Mouse (Mus musculus) forebrain, embryonic 16.5 days (tissue): Measurements from ENCODE around the gene Secisbp2. TPM values are rescaled to one million over a fixed set of nuclear protein-coding genes. Genes with fewer than 3 reads are reported as not detected.
"Not testable (repeated sequence)": the region's sequence is repeated elsewhere in the genome, so short reads cannot be mapped to it uniquely, and the experiment has no call there.

Experiments used
- ATAC-seq: fragments of 200-750 bp; cut with Nextera tagmentation; 2 replicates; pipeline ENCODE4 v1.8.0; 2017; ENCODE audit warnings: mild to moderate bottlenecking, moderate library complexity
- H3K27ac ChIP-seq: fragments of 300-500 bp; sonication (generic); 2 replicates; pipeline ENCODE4 v1.5.1; 2014; ENCODE audit warnings: low read length, control low read depth
- H3K27me3 ChIP-seq: fragments of 300-500 bp; sonication (generic); replicated peaks from 2 replicates; pipeline ENCODE4 v1.6.1; 2014; ENCODE audit warnings: low read length; ENCODE audit not compliant: control insufficient read depth, insufficient read depth
- H3K36me3 ChIP-seq: fragments of 300-500 bp; sonication (generic); 2 replicates; pipeline ENCODE4 v1.6.1; 2014; ENCODE audit not compliant: control insufficient read depth, insufficient read depth
- H3K4me1 ChIP-seq: fragments of 300-500 bp; sonication (generic); replicated peaks from 2 replicates; pipeline ENCODE4 v1.6.1; 2014; ENCODE audit warnings: low read length; ENCODE audit not compliant: control insufficient read depth, insufficient read depth
- H3K4me2 ChIP-seq: fragments of 300-500 bp; sonication (generic); 2 replicates; pipeline ENCODE4 v1.6.1; 2014; ENCODE audit warnings: mild to moderate bottlenecking, low read length, control low read depth
- H3K4me3 ChIP-seq: fragments of 300-500 bp; sonication (generic); replicated peaks from 2 replicates; pipeline ENCODE4 v1.5.1; 2014; ENCODE audit warnings: mild to moderate bottlenecking, low read length, control low read depth
- H3K9ac ChIP-seq: fragments of 300-500 bp; sonication (generic); replicated peaks from 2 replicates; pipeline ENCODE4 v1.6.1; 2014; ENCODE audit warnings: low read depth, low read length, control low read depth
- H3K9me3 ChIP-seq: fragments of 300-500 bp; sonication (generic); 2 replicates; pipeline ENCODE4 v1.6.1; 2016; ENCODE audit warnings: low read length; ENCODE audit not compliant: control insufficient read depth
- WGBS: fragments of 180-500 bp; shearing (Covaris S2); extraction: QIAGEN DNeasy Blood & Tissue Kit; methylation state at CpG from one replicate; pipeline ENCODE4 v1.1.7; 2014; 5-methylcytosine and 5-hydroxymethylcytosine counted together
- polyA plus RNA-seq: library from polyadenylated mRNA; unstranded; fragments of >200 nt; fragmentation: Nextera tagmentation; extraction: Ambion mirVana; gene quantifications from 2 replicates; pipeline ENCODE4 v1.2.1, GENCODE M21; 2015

The Secisbp2 gene
- polyA plus RNA-seq, 1 experiment from 2014 or later, result 31.2 TPM

- no peak overlapping the region for H3K9ac ChIP-seq
- no peak for ATAC-seq
- WGBS, result 89% methylated on average over 4 of the region's 4 CpGs
- H3K36me3 ChIP-seq, result no peaks in the 10 kb centered on the region
- no peak overlapping the region for H3K4me2 ChIP-seq
- no peak overlapping the region for H3K4me3 ChIP-seq
- H3K4me1 ChIP-seq, result peaks cover 27% of the 10 kb centered on the region
- H3K9me3 ChIP-seq, result no peaks in the 10 kb centered on the region
- no peaks in the 10 kb centered on the region for H3K27me3 ChIP-seq
- H3K27ac ChIP-seq, result no peak overlapping the region
These were observed 3.3 kb upstream of the Secisbp2 start for GRCm38 (mm10) chr13:51648237-51648636.

GRCm38 (mm10) chr13:51649740-51650139 is 1.8 kb upstream of the Secisbp2 start:
- H3K36me3 ChIP-seq, result no peaks in the 10 kb centered on the region
- no peaks in the 10 kb centered on the region for H3K27me3 ChIP-seq
- no peak overlapping the region for H3K4me2 ChIP-seq
- ATAC-seq, result no peak
- no peak overlapping the region for H3K4me3 ChIP-seq
- WGBS, result 47% methylated on average over 1 of the region's 1 CpGs
- H3K27ac ChIP-seq, result no peak overlapping the region
- no peak overlapping the region for H3K9ac ChIP-seq
- H3K4me1 ChIP-seq, result peaks cover 27% of the 10 kb centered on the region
- H3K9me3 ChIP-seq, result no peaks in the 10 kb centered on the region

GRCm38 (mm10) chr13:51653159-51653558 is 1.7 kb downstream of the Secisbp2 start:
- ATAC-seq, result no peak
- Histone ChIP-seq H3K27me3 (no peaks in the 10 kb centered on the region), H3K9me3 (no peaks in the 10 kb centered on the region), H3K4me2 (no peak overlapping the region), H3K36me3 (peaks cover 8% of the 10 kb centered on the region), H3K4me3 (no peak overlapping the region), H3K27ac (no peak overlapping the region), H3K4me1 (peaks cover 14% of the 10 kb centered on the region), H3K9ac (no peak overlapping the region)
- WGBS, result 96% methylated on average over 6 of the region's 6 CpGs

GRCm38 (mm10) chr13:51653961-51654360 is 2.5 kb downstream of the Secisbp2 start:
- no peak for ATAC-seq
- WGBS, result 94% methylated on average over 9 of the region's 9 CpGs
- H3K36me3 ChIP-seq, result peaks cover 11% of the 10 kb centered on the region
- no peak overlapping the region for H3K9ac ChIP-seq
- no peak overlapping the region for H3K27ac ChIP-seq
- peaks cover 14% of the 10 kb centered on the region for H3K4me1 ChIP-seq
- H3K27me3 ChIP-seq, result no peaks in the 10 kb centered on the region
- H3K4me2 ChIP-seq, result no peak overlapping the region
- no peaks in the 10 kb centered on the region for H3K9me3 ChIP-seq
- no peak overlapping the region for H3K4me3 ChIP-seq

GRCm38 (mm10) chr13:51656516-51657235 is 5.2 kb downstream of the Secisbp2 start:
- H3K9me3 ChIP-seq, result no peaks in the 10 kb centered on the region
- WGBS, result 96% methylated on average over 13 of the region's 13 CpGs
- H3K27me3 ChIP-seq, result no peaks in the 10 kb centered on the region
- no peak overlapping the region for H3K27ac ChIP-seq
- no peak overlapping the region for H3K9ac ChIP-seq
- no peak overlapping the region for H3K4me2 ChIP-seq
- ATAC-seq, result no peak
- H3K36me3 ChIP-seq, result peaks cover 25% of the 10 kb centered on the region
- H3K4me3 ChIP-seq, result no peak overlapping the region
- H3K4me1 ChIP-seq, result peaks cover 10% of the 10 kb centered on the region

- Histone ChIP-seq H3K9ac (no peak overlapping the region), H3K9me3 (no peaks in the 10 kb centered on the region), H3K4me3 (no peak overlapping the region), H3K27ac (no peak overlapping the region), H3K4me1 (peaks cover under 1% of the 10 kb centered on the region; the same call in 1 of the 2 replicates), H3K36me3 (peaks cover 31% of the 10 kb centered on the region), H3K4me2 (no peak overlapping the region), H3K27me3 (no peaks in the 10 kb centered on the region)
- ATAC-seq, result no peak
- WGBS, result 95% methylated on average over 3 of the region's 3 CpGs
These were observed 6.6 kb downstream of the Secisbp2 start for GRCm38 (mm10) chr13:51658094-51658493.

GRCm38 (mm10) chr13:51659573-51659972 is 8.1 kb downstream of the Secisbp2 start:
- no peak overlapping the region for H3K4me3 ChIP-seq
- H3K9me3 ChIP-seq, result no peaks in the 10 kb centered on the region
- H3K27me3 ChIP-seq, result no peaks in the 10 kb centered on the region
- peaks cover 37% of the 10 kb centered on the region for H3K36me3 ChIP-seq
- 85% methylated on average over 7 of the region's 7 CpGs for WGBS
- H3K4me2 ChIP-seq, result no peak overlapping the region
- no peaks in the 10 kb centered on the region for H3K4me1 ChIP-seq
- H3K9ac ChIP-seq, result no peak overlapping the region
- H3K27ac ChIP-seq, result no peak overlapping the region
- ATAC-seq, result no peak

GRCm38 (mm10) chr13:51663561-51663960 is 12.1 kb downstream of the Secisbp2 start:
- no peak overlapping the region for H3K4me2 ChIP-seq
- H3K36me3 ChIP-seq, result peaks cover 41% of the 10 kb centered on the region
- H3K4me3 ChIP-seq, result no peak overlapping the region
- no peak overlapping the region for H3K9ac ChIP-seq
- no peaks in the 10 kb centered on the region for H3K27me3 ChIP-seq
- no peaks in the 10 kb centered on the region for H3K9me3 ChIP-seq
- H3K27ac ChIP-seq, result no peak overlapping the region
- no peak for ATAC-seq
- 97% methylated on average over 2 of the region's 2 CpGs for WGBS
- no peaks in the 10 kb centered on the region for H3K4me1 ChIP-seq

- 91% methylated on average over 12 of the region's 12 CpGs for WGBS
- H3K9me3 ChIP-seq, H3K9ac ChIP-seq, H3K4me2 ChIP-seq, H3K4me1 ChIP-seq, H3K27ac ChIP-seq, H3K27me3 ChIP-seq, ATAC-seq, H3K4me3 ChIP-seq: not testable (repeated sequence)
- H3K36me3 ChIP-seq, result peaks cover 29% of the 10 kb centered on the region
These were observed 16.7 kb downstream of the Secisbp2 start for GRCm38 (mm10) chr13:51668195-51668594.

- no peak for ATAC-seq
- Histone ChIP-seq H3K27ac (no peak overlapping the region), H3K27me3 (no peaks in the 10 kb centered on the region), H3K4me1 (no peaks in the 10 kb centered on the region), H3K9me3 (no peaks in the 10 kb centered on the region), H3K4me2 (no peak overlapping the region), H3K9ac (no peak overlapping the region), H3K36me3 (peaks cover 41% of the 10 kb centered on the region), H3K4me3 (no peak overlapping the region)
- 73% methylated on average over 4 of the region's 4 CpGs for WGBS
These were observed 25.1 kb downstream of the Secisbp2 start for GRCm38 (mm10) chr13:51676641-51677040.
